Mouse (Mus musculus) olfactory bulb, adult 2 months (tissue): Measurements from ENCODE around the gene Sox5.

Experiments
- CTCF ChIP-seq: fragments of 200-500 bp; IDR thresholded peaks from 2 replicates; pipeline ENCODE4 v1.5.1; 2012; ENCODE audit warnings: low read depth, mild to moderate bottlenecking, low read length, moderate library complexity; ENCODE audit not compliant: insufficient read depth
- POLR2A ChIP-seq: fragments of 200-500 bp; IDR thresholded peaks from 2 replicates; pipeline ENCODE4 v1.6.1; 2012; ENCODE audit warnings: mild to moderate bottlenecking, low read depth, low read length, moderate library complexity; ENCODE audit not compliant: insufficient read depth

GRCm38 (mm10) chr6:144339006-144339405, 442.8 kb downstream of the Sox5 start:
- TF ChIP-seq CTCF (no peak), POLR2A (no peak)
